Mouse (Mus musculus) hindbrain, embryonic 10.5 days (tissue): ENCODE results near the gene Arl5c. TPM values are rescaled to one million over a fixed set of nuclear protein-coding genes. Genes with fewer than 3 reads are reported as not detected.

ENCODE experiments used
- DNase-seq: peaks from one replicate; pipeline ENCODE4 v3.0.0-alpha.2; 2017; ENCODE audit warnings: low spot score
- H3K27ac ChIP-seq: fragments of 300-500 bp; sonication (generic); 2 replicates; pipeline ENCODE4 v1.5.1; 2016; ENCODE audit warnings: mild to moderate bottlenecking, moderate library complexity
- H3K27me3 ChIP-seq: fragments of 300-500 bp; sonication (generic); 2 replicates; pipeline ENCODE4 v1.6.1; 2016; ENCODE audit warnings: mild to moderate bottlenecking; ENCODE audit not compliant: poor library complexity, insufficient read depth, severe bottlenecking
- H3K36me3 ChIP-seq: fragments of 300-500 bp; sonication (generic); 2 replicates; pipeline ENCODE4 v1.6.1; 2016; ENCODE audit warnings: mild to moderate bottlenecking, moderate library complexity
- H3K4me1 ChIP-seq: fragments of 300-500 bp; sonication (generic); replicated peaks from 2 replicates; pipeline ENCODE4 v1.6.1; 2016; ENCODE audit warnings: mild to moderate bottlenecking
- H3K4me3 ChIP-seq: fragments of 300-500 bp; sonication (generic); 2 replicates; pipeline ENCODE4 v1.5.1; 2016; ENCODE audit warnings: mild to moderate bottlenecking, moderate library complexity
- H3K9me3 ChIP-seq: fragments of 300-500 bp; sonication (generic); 2 replicates; pipeline ENCODE4 v1.6.1; 2016; ENCODE audit warnings: mild to moderate bottlenecking, moderate library complexity
- WGBS: fragments of 180-500 bp; shearing (Covaris S2); methylation state at CpG from one replicate; pipeline ENCODE4 v1.1.7; 2016; 5-methylcytosine and 5-hydroxymethylcytosine counted together
- polyA plus RNA-seq: library from polyadenylated mRNA; unstranded; fragments of >200 nt; fragmentation: Nextera tagmentation; extraction: Ambion mirVana; gene quantifications from 2 replicates; pipeline ENCODE4 v1.2.1, GENCODE M21; 2016

The Arl5c gene
- polyA plus RNA-seq, 1 experiment from 2014 or later = 13.3 TPM

- 34% methylated on average over 2 of the region's 2 CpGs for WGBS
- no peak for DNase-seq
- Histone ChIP-seq H3K36me3 (no peaks in the 10 kb centered on the region), H3K27ac (no peak overlapping the region; the same call in 1 of the 2 replicates), H3K4me3 (no peak overlapping the region), H3K4me1 (peaks cover 19% of the 10 kb centered on the region), H3K9me3 (no peaks in the 10 kb centered on the region), H3K27me3 (peaks cover 6% of the 10 kb centered on the region; the same call in 1 of the 2 replicates)
Observed at GRCm38 (mm10) chr11:97967114-97967513, 28.9 kb downstream of the Arl5c start.

- H3K27me3 ChIP-seq = 0 out of 2 replicates have a peak, but pooled peaks cover 3% of the 10 kb centered on the region
- whole genome bisulfite sequencing = 84% methylated on average over 1 of the region's 1 CpGs
- no peak for DNase-seq
- no peak overlapping the region for H3K4me3 ChIP-seq
- H3K4me1 ChIP-seq = peaks cover 22% of the 10 kb centered on the region
- no peaks in the 10 kb centered on the region for H3K9me3 ChIP-seq
- H3K27ac ChIP-seq = no peak overlapping the region
- H3K36me3 ChIP-seq = no peaks in the 10 kb centered on the region
Observed at GRCm38 (mm10) chr11:97960907-97961306, 35.1 kb downstream of the Arl5c start.

GRCm38 (mm10) chr11:97959300-97959680 lies 36.7 kb downstream of the Arl5c start:
- Histone ChIP-seq H3K9me3 (no peaks in the 10 kb centered on the region), H3K27ac (no peak overlapping the region), H3K27me3 (no peaks in the 10 kb centered on the region), H3K36me3 (no peaks in the 10 kb centered on the region), H3K4me1 (peaks cover 35% of the 10 kb centered on the region), H3K4me3 (no peak overlapping the region)
- 53% methylated on average over 5 of the region's 5 CpGs for WGBS
- no peak for DNase-seq

DNA sequence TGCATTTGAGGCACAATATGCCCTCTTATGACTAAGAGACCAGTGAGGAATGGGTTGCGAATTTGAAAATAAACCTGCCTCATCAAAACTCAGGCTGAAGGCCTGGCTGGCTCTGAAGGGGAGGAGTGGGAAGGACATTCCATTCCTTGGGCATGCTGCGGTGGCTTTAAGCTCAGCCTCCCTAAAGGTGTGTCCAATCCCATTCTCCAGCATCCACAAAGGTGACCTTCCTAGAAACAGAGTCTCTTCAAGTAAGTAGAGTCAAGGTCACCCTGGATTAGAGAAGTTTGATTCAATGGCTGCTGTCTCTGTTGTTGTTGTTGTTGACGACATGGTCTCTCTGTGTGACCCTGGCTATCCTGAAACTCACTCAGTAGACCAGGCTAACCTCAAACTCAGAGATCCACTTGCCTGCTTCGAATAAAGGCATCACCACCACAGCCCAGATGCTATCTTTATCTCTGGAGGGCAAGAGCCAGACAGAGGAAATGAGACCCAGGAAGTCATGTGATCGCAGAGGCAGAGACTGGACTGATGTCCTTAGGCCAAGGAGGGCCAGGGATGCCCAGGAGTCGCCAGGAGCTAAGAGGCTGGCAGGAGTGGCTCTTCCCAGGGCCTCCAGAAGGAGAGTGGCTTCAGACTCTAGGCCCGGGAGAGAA lies 37.2 kb downstream of the Arl5c start:
- Histone ChIP-seq H3K36me3 (no peaks in the 10 kb centered on the region), H3K4me3 (no peak overlapping the region), H3K27me3 (no peaks in the 10 kb centered on the region), H3K9me3 (no peaks in the 10 kb centered on the region), H3K4me1 (peaks cover 35% of the 10 kb centered on the region), H3K27ac (no peak overlapping the region)
- DNase-seq = no peak
- 85% methylated on average over 7 of the region's 7 CpGs for WGBS

DNA sequence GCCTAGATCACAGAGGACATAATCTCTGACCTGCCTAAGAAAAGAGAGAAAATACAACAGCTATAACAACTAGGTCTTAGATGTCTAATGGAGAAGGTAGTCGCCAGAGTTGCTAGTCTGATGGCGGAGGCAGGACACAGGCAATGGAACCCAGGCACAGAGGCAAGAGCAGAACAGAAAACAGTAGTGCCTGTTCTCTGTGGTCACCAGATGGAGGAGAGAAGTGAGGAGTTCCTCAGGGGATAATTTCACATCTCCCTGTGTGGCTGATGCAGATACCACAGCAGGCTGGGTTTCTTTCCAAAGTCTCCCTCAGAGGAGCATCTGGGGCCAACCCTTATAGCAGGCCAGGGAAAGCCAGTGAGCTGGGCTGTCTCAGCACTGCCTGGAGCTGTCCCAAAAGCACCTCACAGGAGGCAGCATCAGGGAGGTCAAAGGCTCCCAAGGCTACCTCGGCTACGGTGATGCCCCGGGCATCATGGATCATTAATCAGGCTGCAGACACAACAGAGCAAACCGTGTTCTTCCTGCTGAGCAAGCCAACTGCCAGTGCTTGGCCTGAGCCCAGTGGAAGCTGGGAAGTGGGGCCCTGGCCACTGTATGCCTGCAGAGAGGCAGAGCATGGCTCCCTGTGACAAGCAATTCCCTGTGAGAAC lies 38.9 kb downstream of the Arl5c start:
- H3K36me3 ChIP-seq = no peaks in the 10 kb centered on the region
- no peak overlapping the region for H3K4me3 ChIP-seq
- peak; percentile 25 for DNase-seq
- H3K27me3 ChIP-seq = no peaks in the 10 kb centered on the region
- H3K4me1 ChIP-seq = peaks cover 42% of the 10 kb centered on the region
- 50% methylated on average over 6 of the region's 6 CpGs for WGBS
- peak overlapping the region; percentile 50 for H3K27ac ChIP-seq
- H3K9me3 ChIP-seq = no peaks in the 10 kb centered on the region

GRCm38 (mm10) chr11:97955915-97956314 lies 40.1 kb downstream of the Arl5c start:
- H3K27ac ChIP-seq = 0 out of 2 replicates have a peak overlapping the region, but pooled peaks have one; percentile 31
- H3K27me3 ChIP-seq = no peaks in the 10 kb centered on the region
- peaks cover 44% of the 10 kb centered on the region for H3K4me1 ChIP-seq
- no peak for DNase-seq
- H3K4me3 ChIP-seq = 0 out of 2 replicates have a peak overlapping the region, but pooled peaks have one; percentile 3
- 37% methylated on average over 4 of the region's 4 CpGs for WGBS
- no peaks in the 10 kb centered on the region for H3K36me3 ChIP-seq
- H3K9me3 ChIP-seq = no peaks in the 10 kb centered on the region

DNA sequence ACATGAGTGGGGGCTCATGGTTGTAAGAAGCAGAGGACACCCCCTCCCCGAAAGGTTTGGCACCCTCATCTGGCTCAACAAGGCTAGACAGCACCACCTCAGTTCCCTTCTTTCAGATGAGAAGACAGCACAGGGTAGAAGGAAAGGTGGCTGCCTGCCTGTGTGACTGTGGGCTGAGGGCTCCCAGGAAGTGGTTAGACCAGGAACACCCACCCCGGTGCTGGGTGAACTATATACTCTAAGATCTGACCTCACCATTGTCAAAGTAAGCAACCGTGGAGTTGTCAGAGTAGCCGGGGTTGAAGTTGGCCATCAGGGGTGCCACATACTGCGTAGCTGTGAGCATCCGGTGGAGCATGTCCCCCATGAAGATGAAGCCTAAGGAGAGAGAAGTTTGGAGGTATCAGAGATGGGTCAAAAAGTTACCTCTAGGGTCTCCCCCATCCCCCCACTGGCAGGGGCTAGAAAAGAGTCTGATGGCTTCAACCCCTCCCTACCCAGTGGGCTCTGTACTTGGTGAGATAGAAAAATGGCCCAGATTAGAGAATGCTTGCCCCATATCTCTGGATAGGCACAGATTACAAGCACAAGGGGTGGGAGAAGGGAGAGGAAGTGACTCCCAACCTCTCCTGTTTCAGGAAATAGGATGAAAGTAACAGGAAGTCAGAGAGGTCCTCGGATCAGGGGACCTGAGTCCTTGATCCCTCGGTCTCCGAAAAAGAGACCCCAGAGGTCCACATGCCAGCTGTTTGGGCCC lies 40.7 kb downstream of the Arl5c start:
- 82% methylated on average over 9 of the region's 9 CpGs for WGBS
- H3K27me3 ChIP-seq = no peaks in the 10 kb centered on the region
- H3K27ac ChIP-seq = no peak overlapping the region

DNA sequence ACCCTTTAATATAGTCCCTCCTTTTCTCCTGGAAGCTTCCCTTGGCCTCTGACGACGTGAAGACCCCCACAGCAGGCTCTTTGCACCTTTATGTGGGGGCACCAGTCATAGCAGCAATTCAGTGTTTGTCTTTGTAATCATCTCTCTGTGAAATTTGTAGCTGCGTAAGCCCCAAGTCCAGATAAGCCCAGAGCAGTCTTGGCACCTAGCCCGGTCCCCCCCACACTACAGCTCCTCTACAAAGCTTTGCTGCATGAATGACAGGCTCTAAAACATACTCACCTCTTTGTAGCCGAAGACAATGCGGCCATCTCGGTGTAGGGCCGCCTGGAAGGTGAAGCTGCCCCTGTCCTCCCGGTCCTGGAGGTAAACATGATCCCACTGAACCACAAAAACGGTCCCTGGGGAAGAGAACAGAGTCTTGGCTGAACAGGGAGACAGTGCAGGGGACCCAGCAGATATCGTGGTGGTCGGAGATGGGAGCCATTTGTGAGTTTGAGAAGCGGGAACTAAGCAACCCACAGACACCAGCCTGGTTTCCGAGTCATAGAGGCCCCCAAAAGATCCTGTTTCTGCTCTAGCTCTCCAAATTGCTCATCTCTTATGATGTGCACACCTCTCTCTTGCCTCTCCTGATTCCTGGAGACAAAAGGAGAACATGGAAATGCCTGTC lies 41.4 kb downstream of the Arl5c start:
- Histone ChIP-seq H3K4me1 (peaks cover 57% of the 10 kb centered on the region), H3K36me3 (no peaks in the 10 kb centered on the region), H3K4me3 (no peak overlapping the region), H3K27me3 (no peaks in the 10 kb centered on the region), H3K9me3 (no peaks in the 10 kb centered on the region), H3K27ac (0 out of 2 replicates have a peak overlapping the region, but pooled peaks have one; percentile 13)
- WGBS = 78% methylated on average over 14 of the region's 14 CpGs
- no peak for DNase-seq

More for the DNA sequence above, 40.7 kb downstream of the Arl5c start:
- Histone ChIP-seq H3K4me1 (peaks cover 50% of the 10 kb centered on the region), H3K36me3 (no peaks in the 10 kb centered on the region), H3K4me3 (no peak overlapping the region), H3K9me3 (no peaks in the 10 kb centered on the region)
- DNase-seq = no peak

DNA sequence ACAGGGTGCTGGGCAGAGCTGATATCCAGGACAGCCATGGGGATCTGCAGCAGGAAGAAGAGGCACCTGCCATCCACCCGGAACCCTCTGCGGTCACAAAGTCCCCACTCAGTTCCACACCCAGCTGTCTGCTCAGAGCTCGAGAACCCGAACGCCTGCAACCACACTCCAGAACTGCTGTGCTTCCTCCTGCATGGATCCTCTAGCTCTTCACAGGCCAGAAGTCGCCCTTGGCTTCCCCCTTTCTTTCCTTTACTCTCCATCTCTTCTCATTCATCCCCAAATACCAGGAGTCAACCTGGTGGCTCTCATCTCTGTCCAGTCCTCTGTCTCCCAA lies 42.1 kb downstream of the Arl5c start:
- WGBS = 93% methylated on average over 6 of the region's 6 CpGs
- Histone ChIP-seq H3K4me3 (no peak overlapping the region), H3K9me3 (no peaks in the 10 kb centered on the region), H3K27me3 (no peaks in the 10 kb centered on the region), H3K36me3 (no peaks in the 10 kb centered on the region), H3K27ac (0 out of 2 replicates have a peak overlapping the region, but pooled peaks have one; percentile 8), H3K4me1 (peaks cover 59% of the 10 kb centered on the region)
- no peak for DNase-seq

DNA sequence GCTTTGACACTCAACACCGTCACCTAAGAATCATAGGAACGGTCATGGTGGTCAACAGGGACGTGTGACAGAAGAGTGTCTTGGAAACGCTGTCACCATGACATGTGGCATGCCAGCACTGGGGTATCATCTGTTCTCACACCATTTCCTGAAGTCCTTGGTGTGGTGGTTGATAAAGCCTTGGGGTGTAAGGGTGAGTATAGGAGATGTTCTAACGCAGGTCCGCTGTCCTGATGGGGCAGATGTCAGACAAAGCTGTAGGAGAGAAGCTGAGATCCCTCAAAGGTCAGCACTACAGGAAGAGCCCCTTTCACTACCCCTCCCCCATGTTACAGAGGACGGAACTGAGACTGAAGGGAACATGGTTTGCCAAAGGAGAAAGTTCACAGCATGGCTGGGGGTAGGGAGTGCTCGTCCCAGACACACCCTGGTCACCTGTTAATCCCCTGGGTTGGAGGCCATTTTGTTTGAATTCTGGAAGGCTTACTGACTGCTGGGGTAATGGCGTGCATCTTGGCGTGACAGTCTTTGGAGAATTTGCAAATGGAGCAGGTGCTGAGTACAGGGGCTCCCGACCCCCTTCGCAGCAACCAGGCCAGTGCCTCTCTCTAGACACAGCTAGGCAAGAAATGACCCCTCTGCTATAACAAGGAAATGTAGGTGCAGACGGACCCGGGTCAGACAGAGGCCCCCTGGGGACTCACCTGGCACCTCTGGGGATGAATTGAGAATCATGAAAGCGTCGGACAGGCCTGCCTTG lies 42.6 kb downstream of the Arl5c start:
- H3K27ac ChIP-seq = 0 out of 2 replicates have a peak overlapping the region, but pooled peaks have one; percentile 8
- 80% methylated on average over 16 of the region's 16 CpGs for WGBS
- DNase-seq = no peak
- no peaks in the 10 kb centered on the region for H3K36me3 ChIP-seq
- no peak overlapping the region for H3K4me3 ChIP-seq
- H3K4me1 ChIP-seq = peaks cover 58% of the 10 kb centered on the region
- H3K27me3 ChIP-seq = no peaks in the 10 kb centered on the region
- H3K9me3 ChIP-seq = no peaks in the 10 kb centered on the region

GRCm38 (mm10) chr11:97952367-97953006 lies 43.5 kb downstream of the Arl5c start:
- H3K36me3 ChIP-seq = no peaks in the 10 kb centered on the region
- no peak overlapping the region for H3K4me3 ChIP-seq
- no peaks in the 10 kb centered on the region for H3K27me3 ChIP-seq
- H3K4me1 ChIP-seq = peaks cover 57% of the 10 kb centered on the region
- no peak for DNase-seq
- 96% methylated on average over 1 of the region's 1 CpGs for WGBS
- H3K9me3 ChIP-seq = no peaks in the 10 kb centered on the region
- no peak overlapping the region for H3K27ac ChIP-seq
